Mouse (Mus musculus) kidney, adult 2 months (tissue): ENCODE data around the gene Olfr1029. TPM values are rescaled to one million over a fixed set of nuclear protein-coding genes. Genes with fewer than 3 reads are reported as not detected.
"Not testable (repeated sequence)": the region's sequence is repeated elsewhere in the genome, so short reads cannot be mapped to it uniquely, and the experiment has no call there.

Experiments
- DNase-seq: peaks from one replicate; pipeline ENCODE4 v3.0.0; 2021
- H3K27ac ChIP-seq: fragments of 200-500 bp; 2 replicates; pipeline ENCODE4 v1.5.1; 2012; ENCODE audit warnings: low read depth, low read length, control low read depth, inconsistent platforms; ENCODE audit not compliant: insufficient read depth
- H3K27me3 ChIP-seq: fragments of 200-500 bp; replicated peaks from 2 replicates; pipeline ENCODE4 v1.6.1; 2012; ENCODE audit warnings: mild to moderate bottlenecking, moderate library complexity, low read length, inconsistent platforms; ENCODE audit not compliant: control insufficient read depth, insufficient read depth
- H3K36me3 ChIP-seq: fragments of 200-500 bp; 2 replicates; pipeline ENCODE4 v1.6.1; 2012; ENCODE audit warnings: mild to moderate bottlenecking, moderate library complexity, low read length, inconsistent platforms; ENCODE audit not compliant: control insufficient read depth, insufficient read depth
- H3K4me1 ChIP-seq: fragments of 200-500 bp; 2 replicates; pipeline ENCODE4 v1.6.1; 2011; ENCODE audit warnings: low read length; ENCODE audit not compliant: control insufficient read depth, insufficient read depth
- H3K4me3 ChIP-seq: fragments of 200-500 bp; 2 replicates; pipeline ENCODE4 v1.5.1; 2011; ENCODE audit warnings: mild to moderate bottlenecking, low read depth, low read length, control low read depth; ENCODE audit not compliant: insufficient read depth
- CTCF ChIP-seq: fragments of 200-500 bp; conservative IDR thresholded peaks from 2 replicates; pipeline ENCODE4 v1.5.1; 2011; ENCODE audit warnings: low read depth, mild to moderate bottlenecking, control low read depth, low read length, moderate library complexity, mixed read lengths; ENCODE audit not compliant: insufficient read depth, insufficient read length
- POLR2A ChIP-seq: fragments of 200-500 bp; IDR thresholded peaks from one replicate; pipeline ENCODE4 v1.6.1; 2011; ENCODE audit warnings: low read depth, low read length, control low read depth
- WGBS: fragments of 180-500 bp; shearing (Covaris S2); methylation state at CpG from one replicate; pipeline ENCODE4 v1.1.7; 2018; 5-methylcytosine and 5-hydroxymethylcytosine counted together
- polyA plus RNA-seq: library from polyadenylated mRNA; depleted of rRNA; stranded (reverse); fragments of >200 nt; gene quantifications from 2 replicates; pipeline ENCODE4 v1.2.3, GENCODE M21; 2012; rRNA removed

The Olfr1029 gene
- 0.13 TPM in 1 of 2 replicates, not detected in the other for polyA plus RNA-seq

DNA sequence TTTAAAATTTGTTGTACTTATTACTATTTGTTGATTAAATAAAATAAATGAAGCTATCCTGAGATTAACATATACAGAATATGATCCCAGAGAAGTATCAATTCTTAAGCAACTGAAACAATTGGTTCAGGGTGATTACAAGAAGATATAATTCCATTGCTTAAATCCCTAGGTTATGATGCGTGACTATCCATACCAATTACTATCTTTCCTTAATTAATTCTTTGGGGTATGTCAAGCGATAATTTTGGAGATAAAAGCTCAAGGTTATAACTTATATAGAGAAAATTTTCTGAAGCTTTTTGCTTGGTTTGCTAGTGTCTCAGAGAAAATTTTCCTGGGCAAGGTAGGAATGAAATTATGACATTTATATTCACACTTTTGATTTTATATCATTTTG lies at the start of gene Olfr1029:
Gene Olfr1029, plus strand, starts transcription at position 301 of the 400 bp plus-strand sequence.
- Histone ChIP-seq H3K36me3 (no peaks in the 10 kb centered on the region), H3K4me3 (no peak within 1 kb of the TSS), H3K4me1 (no peaks in the 10 kb centered on the region), H3K27ac (no peak within 1 kb of the TSS), H3K27me3 (no peaks in the 10 kb centered on the region)
- 88% methylated on average over 2 of the region's 2 CpGs for WGBS
- TF ChIP-seq POLR2A (no peak), CTCF (no peak)
- no peak for DNase-seq

- 71% methylated on average over 1 of the region's 1 CpGs for WGBS
- Histone ChIP-seq H3K4me1 (no peaks in the 10 kb centered on the region), H3K27ac (no peak within 1 kb of the TSS), H3K4me3 (no peak within 1 kb of the TSS), H3K36me3 (no peaks in the 10 kb centered on the region), H3K27me3 (no peaks in the 10 kb centered on the region)
- DNase-seq = no peak
- TF ChIP-seq CTCF (no peak), POLR2A (no peak)
Measured at GRCm38 (mm10) chr2:85950137-85950536, 23.6 kb upstream of the Olfr1029 start, which contains the start of gene Olfr1028. Gene Olfr1028, plus strand, starts transcription at chr2:85950437.

GRCm38 (mm10) chr2:85978976-85979375 lies 5.3 kb downstream of the Olfr1029 start, which contains the start of gene Olfr1030:
Gene Olfr1030, plus strand, starts transcription at chr2:85979276.
- H3K27ac ChIP-seq = no peak within 1 kb of the TSS
- H3K4me3 ChIP-seq = no peak within 1 kb of the TSS
- no peaks in the 10 kb centered on the region for H3K4me1 ChIP-seq
- H3K27me3 ChIP-seq = no peaks in the 10 kb centered on the region
- TF ChIP-seq CTCF (no peak), POLR2A (no peak)
- no peak for DNase-seq
- H3K36me3 ChIP-seq = no peaks in the 10 kb centered on the region
- WGBS = 71% methylated on average over 1 of the region's 1 CpGs

- H3K36me3 ChIP-seq = no peaks in the 10 kb centered on the region
- H3K27ac ChIP-seq = no peak within 1 kb of the TSS
- DNase-seq = no peak
- no peak for TF ChIP-seq CTCF
- no peaks in the 10 kb centered on the region for H3K27me3 ChIP-seq
- no peaks in the 10 kb centered on the region for H3K4me1 ChIP-seq
- H3K4me3 ChIP-seq = no peak within 1 kb of the TSS
- WGBS = 49% methylated on average over 3 of the region's 3 CpGs
Measured at GRCm38 (mm10) chr2:85990004-85990403, 16.3 kb downstream of the Olfr1029 start, which contains the start of gene Olfr1031. Gene Olfr1031, plus strand, starts transcription at chr2:85990304.

GRCm38 (mm10) chr2:86005240-86005639 lies 31.5 kb downstream of the Olfr1029 start, which contains the start of gene Olfr1032:
Gene Olfr1032, plus strand, starts transcription at chr2:86005540.
- H3K4me3 ChIP-seq = no peak within 1 kb of the TSS
- no peak within 1 kb of the TSS for H3K27ac ChIP-seq
- TF ChIP-seq POLR2A = no peak
- TF ChIP-seq CTCF = no peak
- H3K4me1 ChIP-seq = no peaks in the 10 kb centered on the region
- H3K27me3 ChIP-seq = no peaks in the 10 kb centered on the region
- DNase-seq = no peak
- 79% methylated on average over 7 of the region's 7 CpGs for WGBS
- no peaks in the 10 kb centered on the region for H3K36me3 ChIP-seq

DNA sequence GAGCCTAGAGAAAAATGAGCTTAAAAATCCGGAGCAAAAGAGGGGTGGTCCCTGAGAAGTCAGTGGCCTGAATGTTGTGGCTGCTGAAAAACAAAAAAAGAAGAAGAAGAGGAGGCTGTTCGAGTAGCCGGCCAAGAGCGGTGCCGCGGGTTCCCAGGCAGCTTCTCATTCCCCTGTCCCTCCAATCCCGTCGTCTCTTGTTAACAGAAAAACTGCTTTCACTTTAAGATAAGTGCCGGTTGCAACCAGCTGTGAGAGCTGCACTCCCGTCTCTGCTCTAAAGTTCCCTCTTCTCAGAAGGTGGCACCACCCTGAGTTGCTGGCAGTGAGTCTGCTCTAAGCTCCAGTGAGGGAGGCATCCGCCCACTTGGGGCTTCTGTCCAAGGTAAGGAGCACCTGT lies 46.7 kb downstream of the Olfr1029 start, which contains the start of gene Olfr1033:
Gene Olfr1033, plus strand, starts transcription at position 228 of the 400 bp plus-strand sequence.
- Histone ChIP-seq H3K4me3 (peak within 1 kb of the TSS; percentile 18), H3K27ac (peak within 1 kb of the TSS; percentile 50)
- DNase-seq = peak; percentile 13
- H3K4me1 ChIP-seq, H3K36me3 ChIP-seq, H3K27me3 ChIP-seq: not testable (repeated sequence)
- WGBS = 4% methylated on average over 11 of the region's 11 CpGs

- not testable (repeated sequence) for DNase-seq, H3K27me3 ChIP-seq, H3K4me3 ChIP-seq, H3K36me3 ChIP-seq, H3K27ac ChIP-seq, H3K4me1 ChIP-seq
- WGBS = 58% methylated on average over 6 of the region's 9 CpGs
Measured at GRCm38 (mm10) chr2:86021518-86021917, 47.8 kb downstream of the Olfr1029 start.

Other genes with a start within 250 kb of the Olfr1029 start
- not detected in 2 replicates for gene Olfr1012, start 211.1 kb upstream of the Olfr1029 start, polyA plus RNA-seq
- not detected in 2 replicates for gene Olfr1013, start 206.8 kb upstream of the Olfr1029 start, polyA plus RNA-seq
- not detected in 2 replicates for gene Olfr1014, start 201.2 kb upstream of the Olfr1029 start, polyA plus RNA-seq
- not detected in 2 replicates for gene Olfr1015, start 191.9 kb upstream of the Olfr1029 start, polyA plus RNA-seq
- not detected in 2 replicates for gene Olfr1016, start 171.4 kb upstream of the Olfr1029 start, polyA plus RNA-seq
- gene Olfr1018, start 155.4 kb upstream of the Olfr1029 start, polyA plus RNA-seq = not detected in 2 replicates
- gene Olfr1019, start 128.4 kb upstream of the Olfr1029 start, polyA plus RNA-seq = not detected in 2 replicates
- gene Olfr1020, start 126.9 kb upstream of the Olfr1029 start, polyA plus RNA-seq = not detected in 2 replicates
- gene Olfr1022, start 105.3 kb upstream of the Olfr1029 start, polyA plus RNA-seq = not detected in 2 replicates
- not detected in 2 replicates for gene Olfr1023, start 88.3 kb upstream of the Olfr1029 start, polyA plus RNA-seq
- not detected in 2 replicates for gene Olfr1024, start 68.8 kb upstream of the Olfr1029 start, polyA plus RNA-seq
- gene Olfr1025-ps1, start 58.7 kb upstream of the Olfr1029 start, polyA plus RNA-seq = not detected in 2 replicates
- gene Olfr1026, start 52.3 kb upstream of the Olfr1029 start, polyA plus RNA-seq = not detected in 2 replicates
- gene Olfr1028, start 23.5 kb upstream of the Olfr1029 start, polyA plus RNA-seq = not detected in 2 replicates
- gene Olfr1030, start 5.4 kb downstream of the Olfr1029 start, polyA plus RNA-seq = not detected in 2 replicates
- not detected in 2 replicates for gene Olfr1031, start 16.4 kb downstream of the Olfr1029 start, polyA plus RNA-seq
- not detected in 2 replicates for gene Olfr1032, start 31.6 kb downstream of the Olfr1029 start, polyA plus RNA-seq
- 0.42 and 0.59 TPM in 2 replicates for gene Olfr1033, start 46.7 kb downstream of the Olfr1029 start, polyA plus RNA-seq
- 0.08 and 0.13 TPM in 2 replicates for gene Olfr1034, start 72.0 kb downstream of the Olfr1029 start, polyA plus RNA-seq
- not detected in 2 replicates for gene Olfr1036, start 100.1 kb downstream of the Olfr1029 start, polyA plus RNA-seq
- gene Olfr1037, start 113.5 kb downstream of the Olfr1029 start, polyA plus RNA-seq = not detected in 2 replicates
- not detected in 2 replicates for gene Olfr1039, start 162.0 kb downstream of the Olfr1029 start, polyA plus RNA-seq
- not detected in 2 replicates for gene Olfr1040, start 172.8 kb downstream of the Olfr1029 start, polyA plus RNA-seq
- not detected in 2 replicates for gene Olfr1042, start 187.9 kb downstream of the Olfr1029 start, polyA plus RNA-seq
- not detected in 2 replicates for gene Olfr1043, start 193.6 kb downstream of the Olfr1029 start, polyA plus RNA-seq
- gene Olfr1044, start 203.9 kb downstream of the Olfr1029 start, polyA plus RNA-seq = not detected in 2 replicates
- not detected in 2 replicates for gene Olfr52, start 211.8 kb downstream of the Olfr1029 start, polyA plus RNA-seq
- gene Olfr1045, start 229.1 kb downstream of the Olfr1029 start, polyA plus RNA-seq = not detected in 2 replicates
- gene Olfr1046, start 245.4 kb downstream of the Olfr1029 start, polyA plus RNA-seq = not detected in 2 replicates